Mouse (Mus musculus): ENCODE measurements at regions not wholly inside any gene's neighbourhood (a gene's known extent, or its start where the extent isn't known, plus 50 kb on each side); places are given as distances from the start of the nearest gene placed in this dataset.

- H3K79me3 ChIP-seq (ENCODE audit: low read depth), result no peaks in the 10 kb centered on the region
- TF ChIP-seq MAX (IDR thresholded peaks at IDR 0.05) (no peak), MYOD1 (IDR thresholded peaks at IDR 0.05; ENCODE audit: control insufficient read depth, insufficient read length, low read depth) (no peak), MYOG (IDR thresholded peaks at IDR 0.05; ENCODE audit: control insufficient read depth, extremely low read depth, insufficient read length) (no peak), FOSL1 (IDR thresholded peaks at IDR 0.05; ENCODE audit: insufficient read depth, low read length, poor library complexity, severe bottlenecking) (no peak), CTCF (IDR thresholded peaks at IDR 0.05; ENCODE audit: control insufficient read depth, insufficient read depth, insufficient read length) (no peak), USF1 (IDR thresholded peaks at IDR 0.05; ENCODE audit: low read depth) (no peak), CEBPB (IDR thresholded peaks at IDR 0.05; ENCODE audit: low read depth) (no peak)
- H3K36me3 ChIP-seq (ENCODE audit: control insufficient read depth, insufficient read depth), result no peaks in the 10 kb centered on the region
- no peaks in the 10 kb centered on the region for H3K79me2 ChIP-seq (ENCODE audit: control insufficient read depth, insufficient read depth)
- no peaks in the 10 kb centered on the region for H3K27me3 ChIP-seq (ENCODE audit: control insufficient read depth, insufficient read depth, insufficient read length)
- no peak overlapping the region for H3ac ChIP-seq (ENCODE audit: control insufficient read depth, insufficient read length, low read depth)
- no peak overlapping the region for H3K4me3 ChIP-seq (ENCODE audit: insufficient read depth, poor library complexity, severe bottlenecking)
Observed at GRCm38 (mm10) chr8:103270815-103271553, 485.5 kb upstream of the Cdh11 start.

GRCm38 (mm10) chr8:103272305-103273079, 487.1 kb upstream of the Cdh11 start:
- TF ChIP-seq USF1 (IDR thresholded peaks at IDR 0.05; ENCODE audit: low read depth), result no peak
- no peak for TF ChIP-seq FOSL1 (IDR thresholded peaks at IDR 0.05; ENCODE audit: insufficient read depth, low read length, poor library complexity, severe bottlenecking)
- no peak for TF ChIP-seq MYOG (IDR thresholded peaks at IDR 0.05; ENCODE audit: control insufficient read depth, extremely low read depth, insufficient read length)
- TF ChIP-seq CTCF (IDR thresholded peaks at IDR 0.05; ENCODE audit: control insufficient read depth, insufficient read depth, insufficient read length), result no peak
- no peak for TF ChIP-seq MAX (IDR thresholded peaks at IDR 0.05)
- no peak for TF ChIP-seq CEBPB (IDR thresholded peaks at IDR 0.05; ENCODE audit: low read depth)
- no peak for TF ChIP-seq MYOD1 (IDR thresholded peaks at IDR 0.05; ENCODE audit: control insufficient read depth, insufficient read length, low read depth)
- Histone ChIP-seq H3K27me3 (ENCODE audit: control insufficient read depth, insufficient read depth, insufficient read length) (no peaks in the 10 kb centered on the region), H3ac (ENCODE audit: control insufficient read depth, insufficient read length, low read depth) (no peak overlapping the region), H3K36me3 (ENCODE audit: control insufficient read depth, insufficient read depth) (no peaks in the 10 kb centered on the region), H3K79me2 (ENCODE audit: control insufficient read depth, insufficient read depth) (no peaks in the 10 kb centered on the region), H3K4me3 (ENCODE audit: insufficient read depth, poor library complexity, severe bottlenecking) (no peak overlapping the region), H3K79me3 (ENCODE audit: low read depth) (no peaks in the 10 kb centered on the region)

GRCm38 (mm10) chr8:103273476-103273875, 488.0 kb upstream of the Cdh11 start:
- TF ChIP-seq MYOD1 (IDR thresholded peaks at IDR 0.05; ENCODE audit: control insufficient read depth, insufficient read length, low read depth) (no peak), USF1 (IDR thresholded peaks at IDR 0.05; ENCODE audit: low read depth) (no peak), CEBPB (IDR thresholded peaks at IDR 0.05; ENCODE audit: low read depth) (no peak), CTCF (IDR thresholded peaks at IDR 0.05; ENCODE audit: control insufficient read depth, insufficient read depth, insufficient read length) (no peak), MAX (IDR thresholded peaks at IDR 0.05) (no peak), MYOG (IDR thresholded peaks at IDR 0.05; ENCODE audit: control insufficient read depth, extremely low read depth, insufficient read length) (no peak), FOSL1 (IDR thresholded peaks at IDR 0.05; ENCODE audit: insufficient read depth, low read length, poor library complexity, severe bottlenecking) (no peak)
- Histone ChIP-seq H3K79me3 (ENCODE audit: low read depth) (no peaks in the 10 kb centered on the region), H3K27me3 (ENCODE audit: control insufficient read depth, insufficient read depth, insufficient read length) (no peaks in the 10 kb centered on the region), H3K4me3 (ENCODE audit: insufficient read depth, poor library complexity, severe bottlenecking) (no peak overlapping the region), H3K36me3 (ENCODE audit: control insufficient read depth, insufficient read depth) (no peaks in the 10 kb centered on the region), H3ac (ENCODE audit: control insufficient read depth, insufficient read length, low read depth) (no peak overlapping the region), H3K79me2 (ENCODE audit: control insufficient read depth, insufficient read depth) (no peaks in the 10 kb centered on the region)

- TF ChIP-seq MYOD1 (IDR thresholded peaks at IDR 0.05; ENCODE audit: control insufficient read depth, insufficient read length, low read depth), result no peak
- no peak for TF ChIP-seq CEBPB (IDR thresholded peaks at IDR 0.05; ENCODE audit: low read depth)
- no peak for TF ChIP-seq USF1 (IDR thresholded peaks at IDR 0.05; ENCODE audit: low read depth)
- TF ChIP-seq MYOG (IDR thresholded peaks at IDR 0.05; ENCODE audit: control insufficient read depth, extremely low read depth, insufficient read length), result no peak
- no peak for TF ChIP-seq MAX (IDR thresholded peaks at IDR 0.05)
- Histone ChIP-seq H3K79me2 (ENCODE audit: control insufficient read depth, insufficient read depth) (no peaks in the 10 kb centered on the region), H3K36me3 (ENCODE audit: control insufficient read depth, insufficient read depth) (no peaks in the 10 kb centered on the region), H3ac (ENCODE audit: control insufficient read depth, insufficient read length, low read depth) (no peak overlapping the region), H3K79me3 (ENCODE audit: low read depth) (no peaks in the 10 kb centered on the region), H3K4me3 (ENCODE audit: insufficient read depth, poor library complexity, severe bottlenecking) (no peak overlapping the region), H3K27me3 (ENCODE audit: control insufficient read depth, insufficient read depth, insufficient read length) (no peaks in the 10 kb centered on the region)
Observed at GRCm38 (mm10) chr8:103281801-103282200, 496.4 kb upstream of the Cdh11 start.

GRCm38 (mm10) chr8:103288561-103288974, 503.1 kb upstream of the Cdh11 start:
- no peaks in the 10 kb centered on the region for H3K27me3 ChIP-seq (ENCODE audit: control insufficient read depth, insufficient read depth, insufficient read length)
- H3K79me2 ChIP-seq (ENCODE audit: control insufficient read depth, insufficient read depth), result no peaks in the 10 kb centered on the region
- no peak for TF ChIP-seq MYOG (IDR thresholded peaks at IDR 0.05; ENCODE audit: control insufficient read depth, extremely low read depth, insufficient read length)
- no peak for TF ChIP-seq FOSL1 (IDR thresholded peaks at IDR 0.05; ENCODE audit: insufficient read depth, low read length, poor library complexity, severe bottlenecking)
- no peak for TF ChIP-seq USF1 (IDR thresholded peaks at IDR 0.05; ENCODE audit: low read depth)
- TF ChIP-seq MAX (IDR thresholded peaks at IDR 0.05), result no peak
- no peak for TF ChIP-seq CEBPB (IDR thresholded peaks at IDR 0.05; ENCODE audit: low read depth)
- no peak for TF ChIP-seq CTCF (IDR thresholded peaks at IDR 0.05; ENCODE audit: control insufficient read depth, insufficient read depth, insufficient read length)
- TF ChIP-seq MYOD1 (IDR thresholded peaks at IDR 0.05; ENCODE audit: control insufficient read depth, insufficient read length, low read depth), result no peak
- no peak overlapping the region for H3ac ChIP-seq (ENCODE audit: control insufficient read depth, insufficient read length, low read depth)
- no peaks in the 10 kb centered on the region for H3K79me3 ChIP-seq (ENCODE audit: low read depth)
- no peaks in the 10 kb centered on the region for H3K36me3 ChIP-seq (ENCODE audit: control insufficient read depth, insufficient read depth)
- no peak overlapping the region for H3K4me3 ChIP-seq (ENCODE audit: insufficient read depth, poor library complexity, severe bottlenecking)

All from C2C12 (cell line).